Mouse (Mus musculus) bone marrow macrophage, adult 2 months (primary cell): ENCODE measurements around the gene Plscr3.

Experiments
- CTCF ChIP-seq: IDR thresholded peaks from 2 replicates; pipeline ENCODE4 v1.5.1; 2012; ENCODE audit warnings: low read depth, mild to moderate bottlenecking, low read length, moderate library complexity
- POLR2A ChIP-seq: IDR thresholded peaks from 2 replicates; pipeline ENCODE4 v1.6.1; 2012; ENCODE audit warnings: mild to moderate bottlenecking, low read depth, low read length, borderline replicate concordance

DNA sequence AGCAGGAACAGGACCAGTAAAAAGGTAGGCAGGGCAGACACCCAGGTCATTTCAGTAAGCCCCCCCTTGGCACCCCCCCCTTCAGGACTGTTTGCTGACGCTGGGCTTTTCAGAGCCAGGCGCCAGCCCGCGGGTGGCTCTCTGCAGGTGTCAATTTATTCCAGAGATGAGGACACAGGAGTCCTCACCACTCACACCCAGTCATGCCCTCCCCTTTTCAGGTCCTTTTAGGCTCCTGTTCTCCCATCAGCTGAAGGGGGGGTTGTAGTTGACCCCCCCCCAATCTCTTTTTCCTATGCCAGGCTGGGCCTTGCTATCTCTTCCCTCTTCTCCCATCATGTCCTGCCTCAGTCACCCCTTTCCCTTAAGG, 10.2 kb upstream of the Plscr3 start:
- TF ChIP-seq POLR2A, result no peak
- no peak for TF ChIP-seq CTCF
